Mouse (Mus musculus) ES-Bruce4 (cell line): ENCODE results near the gene Zfp672.

ENCODE experiments used
- EP300 ChIP-seq: IDR thresholded peaks from 2 replicates; pipeline ENCODE4 v1.6.1; 2011; ENCODE audit warnings: low read depth, low read length; ENCODE audit not compliant: insufficient read depth
- POLR2A ChIP-seq: IDR thresholded peaks from one replicate; pipeline ENCODE4 v1.8.1; 2011; ENCODE audit warnings: low read length; ENCODE audit not compliant: insufficient read depth

DNA sequence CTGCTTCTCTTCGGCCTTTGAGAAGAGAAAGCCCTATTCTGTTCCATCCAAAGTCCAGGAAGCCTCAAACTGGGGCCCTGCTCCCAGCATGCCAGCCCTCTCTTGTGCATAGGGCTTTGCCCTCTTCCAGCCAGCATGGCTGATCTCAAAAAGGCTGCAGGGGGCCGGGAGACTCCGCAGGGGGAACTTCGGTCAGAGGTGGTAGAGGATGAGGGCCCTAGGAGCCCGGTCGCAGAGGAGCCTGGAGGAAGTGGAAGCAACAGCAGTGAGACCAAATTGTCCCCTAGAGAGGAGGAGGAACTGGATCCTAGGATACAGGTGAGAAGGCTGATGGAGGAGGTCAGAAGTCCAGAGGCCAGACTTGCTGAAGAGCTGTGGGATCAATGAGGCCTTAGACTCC is 1.4 kb upstream of the Zfp672 start:
- no peak for TF ChIP-seq POLR2A
- no peak for TF ChIP-seq EP300
